ENCODE assay signal across 20 mouse cellular contexts in genomic region chr5:63473163-63473562, GRCm38 (mm10).
DNase-seq lines count a peak whose midpoint lies in the region; TF ChIP-seq lines count a peak whose summit lies in the region.
"Had no signal": no experiment of that assay in that cellular context is flagged by ENCODE, and none has a peak within 500 bp of the region (broad histone marks: within the 10 kb centered on the region; RNA-seq: fewer than 3 reads in every experiment).

No protein-coding gene starts in this region.

- peak; percentile 40 for TF ChIP-seq RAD21 in CH12.LX (IDR thresholded peaks at IDR 0.05; ENCODE audit: low read depth, low read length)

- H3K4me2 ChIP-seq in CH12.LX (ENCODE audit: insufficient read depth, low read depth, poor library complexity, severe bottlenecking) = no peak overlapping the region
- H3K4me2 ChIP-seq: embryonic facial prominence, embryonic 15.5 days; neural tube, embryonic 13.5 days had no signal

- in situ Hi-C loops in CH12.LX (cut with MboI; ENCODE audit: low pct_ligation_motif_present, low pct_unique_long_range_greater_than_20kb, low sequenced_read_pairs) = no loop called here

- no peak overlapping the region for H3K4me3 ChIP-seq in left cerebral cortex, adult 2 months
- H3K4me3 ChIP-seq in CH12.LX (replicated peaks in 1 of 3; ENCODE audit: low read depth in 2 of 3, low read length in 2 of 3, poor library complexity in 1 of 3) = no peak overlapping the region
- H3K4me3 ChIP-seq: embryonic facial prominence, embryonic 15.5 days; forebrain, embryonic 10.5 days; gastrocnemius, adult 2 months; neural tube, embryonic 13.5 days had no signal

- H3K27ac ChIP-seq in left cerebral cortex, adult 2 months = no peak overlapping the region
- no peak overlapping the region for H3K27ac ChIP-seq in CH12.LX (ENCODE audit: insufficient read depth, low read depth)
- H3K27ac ChIP-seq: embryonic facial prominence, embryonic 15.5 days; forebrain, embryonic 10.5 days; gastrocnemius, adult 2 months; neural tube, embryonic 13.5 days had no signal

- H3K27me3 ChIP-seq in CH12.LX (replicated peaks) = no peaks in the 10 kb centered on the region
- H3K27me3 ChIP-seq: embryonic facial prominence, embryonic 15.5 days; neural tube, embryonic 13.5 days had no signal

- no peaks in the 10 kb centered on the region for H3K79me2 ChIP-seq in CH12.LX (replicated peaks; ENCODE audit: control insufficient read depth, extremely low read depth, insufficient read depth, poor library complexity, severe bottlenecking)

- intact Hi-C loops in left cerebral cortex, adult 2 months (cut with DNase I) = loop anchor here (10.0 kb wide), 1 partner anchor 138 kb away; no protein-coding TSS in a partner anchor
- intact Hi-C loops in left cerebral cortex, postnatal 10 days (cut with DNase I) = no loop called here

- H3K9me3 ChIP-seq in CH12.LX (replicated peaks; ENCODE audit: low read length) = no peaks in the 10 kb centered on the region
- H3K9me3 ChIP-seq: embryonic facial prominence, embryonic 15.5 days; forebrain, embryonic 10.5 days; neural tube, embryonic 13.5 days had no signal

- peak; percentile 18 for TF ChIP-seq CTCF in left cerebral cortex, adult 2 months (IDR thresholded peaks at IDR 0.05)
- TF ChIP-seq CTCF in CH12.LX (conservative IDR thresholded peaks at IDR 0.05 in 1 of 2, IDR thresholded peaks at IDR 0.05 in 1 of 2; ENCODE audit: low read depth in 2 of 2, low read length in 2 of 2) = peak; percentile 31 to 54; a peak in 3 of 4 replicates

- dilution Hi-C loops in CH12.LX (cut with MboI; ENCODE audit: extremely low pct_ligation_motif_present, extremely low pct_unique_long_range_greater_than_20kb, low sequenced_read_pairs) = no loop called here

- H3K36me3 ChIP-seq in CH12.LX (replicated peaks in 1 of 2; ENCODE audit: control insufficient read depth in 1 of 2, insufficient read depth in 1 of 2, low read length in 1 of 2) = no peaks in the 10 kb centered on the region
- H3K36me3 ChIP-seq: embryonic facial prominence, embryonic 15.5 days; forebrain, embryonic 10.5 days; neural tube, embryonic 13.5 days had no signal

- no peak for TF ChIP-seq POLR2A in CH12.LX (IDR thresholded peaks at IDR 0.05; ENCODE audit: low read depth, low read length)

- DNase-seq in embryo, embryonic 10.5 days (ENCODE audit: low spot score) = peak; percentile 12
- no peak for DNase-seq in embryo, embryonic 10 days (ENCODE audit: low spot score)
- no peak for DNase-seq in left cerebral cortex, adult 2 months (ENCODE audit: extremely low spot score in 1 of 2, low spot score in 2 of 2)
- DNase-seq in left cerebral cortex, postnatal 10 days (ENCODE audit: extremely low spot score in 1 of 2, low spot score in 2 of 2) = no peak
- peak; percentile 31 for DNase-seq in CH12.LX (ENCODE audit: extremely low read depth)
- peak; percentile 49 for DNase-seq in ZHBTc4 (ENCODE audit: low read depth, low spot score)
- no peak for DNase-seq in adrenal gland, postnatal 4 days (ENCODE audit: low spot score in 2 of 2)
- DNase-seq in spleen, adult 18-20 months = no peak
- DNase-seq: adrenal gland, adult 8-10 months; cerebellum, adult 2 months; gastrocnemius, adult 2 months; heart, adult 11 months; heart, postnatal 4 days; kidney, adult 11 months; kidney, postnatal 25 days; liver; right cerebral cortex, postnatal 25 days had no signal

- no peak for TF ChIP-seq EP300 in CH12.LX (IDR thresholded peaks at IDR 0.05; ENCODE audit: low read length)

- peaks cover 0 to 20% of the 10 kb centered on the region in 2 experiments; a peak in 2 of 4 replicates for H3K4me1 ChIP-seq in CH12.LX (ENCODE audit: control insufficient read depth in 1 of 2, insufficient read depth in 2 of 2)
- H3K4me1 ChIP-seq: embryonic facial prominence, embryonic 15.5 days; forebrain, embryonic 10.5 days; neural tube, embryonic 13.5 days had no signal

- no peak overlapping the region for H3K9ac ChIP-seq in CH12.LX (ENCODE audit: insufficient read depth, low read depth)
- H3K9ac ChIP-seq: embryonic facial prominence, embryonic 15.5 days; neural tube, embryonic 13.5 days had no signal

TF ChIP-seq in CH12.LX, 34 proteins besides CTCF, POLR2A, EP300 and RAD21:
- TF ChIP-seq HCFC1 (IDR thresholded peaks at IDR 0.05; ENCODE audit: low read depth, low read length) = no peak
- no peak for TF ChIP-seq USF1 (IDR thresholded peaks at IDR 0.05; ENCODE audit: low read depth, low read length)
- no peak for TF ChIP-seq MAX (IDR thresholded peaks at IDR 0.05; ENCODE audit: low read length)
- TF ChIP-seq IRF4 (IDR thresholded peaks at IDR 0.05; ENCODE audit: low read depth, low read length) = no peak
- TF ChIP-seq ETS1 (conservative IDR thresholded peaks at IDR 0.05; ENCODE audit: low read depth, low read length) = no peak
- TF ChIP-seq SMC3 (IDR thresholded peaks at IDR 0.05; ENCODE audit: low read depth, low read length) = no peak
- no peak for TF ChIP-seq MEF2A (IDR thresholded peaks at IDR 0.05; ENCODE audit: borderline replicate concordance, low read depth, low read length)
- no peak for TF ChIP-seq GABPA (IDR thresholded peaks at IDR 0.05; ENCODE audit: insufficient replicate concordance, low read depth, low read length)
- TF ChIP-seq ZNF384 (IDR thresholded peaks at IDR 0.05; ENCODE audit: low read depth, low read length) = no peak

Comparison
In these comparisons a context has a peak if more than half of its experiments do, and no peak if none do; other contexts are left out.
1. DNase-seq: peak in embryo, embryonic 10.5 days (single experiment), CH12.LX (single experiment) and ZHBTc4 (single experiment); none in embryo, embryonic 10 days (single experiment), left cerebral cortex, adult 2 months (0 of 2), left cerebral cortex, postnatal 10 days (0 of 2), adrenal gland, postnatal 4 days (0 of 2) and spleen, adult 18-20 months (0 of 2).